Mouse (Mus musculus): ENCODE measurements around the gene Armc12.

Armc12 gene

GRCm38 (mm10) chr17:28530506-28530905 lies at the start of gene Armc12:
Gene Armc12 (plus strand): TSS chr17:28530806.
- DNase-seq = no peak

DNA sequence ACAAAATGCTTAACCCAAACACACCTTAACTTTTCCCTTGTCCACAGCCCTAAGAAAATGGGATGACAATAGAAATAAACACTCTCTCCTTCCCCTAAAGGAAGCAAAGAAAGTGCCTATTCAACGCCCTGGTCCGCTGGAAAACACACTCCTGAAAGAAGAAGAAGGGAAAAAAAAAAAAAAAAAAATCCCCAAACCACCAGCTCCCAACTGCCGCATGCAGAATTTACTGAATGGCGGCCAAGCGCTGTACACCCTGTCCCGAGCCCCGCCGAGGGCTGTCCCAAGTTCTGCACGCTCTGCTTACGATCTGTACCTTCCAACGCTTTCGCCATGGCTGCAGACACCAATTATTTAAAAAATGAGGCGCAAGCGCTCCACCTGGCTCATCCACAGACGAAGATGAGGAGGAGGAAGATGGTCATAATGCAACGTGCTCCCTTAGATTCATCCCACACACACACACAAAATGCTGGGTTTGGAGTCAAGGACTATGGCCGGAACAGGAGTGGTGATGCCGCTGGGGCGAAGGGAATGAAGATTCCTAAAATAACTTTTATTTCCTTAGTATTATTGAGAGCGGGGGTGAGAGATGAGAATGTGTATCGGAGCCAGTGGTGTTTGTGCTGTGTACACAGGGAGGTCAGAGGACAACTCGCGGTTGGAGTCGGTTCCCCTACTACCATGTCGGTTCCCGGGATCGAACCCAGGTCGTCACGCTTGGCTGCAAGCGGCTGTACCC lies 45.7 kb upstream of the Armc12 start:
- DNase-seq = peak; percentile 14

DNA sequence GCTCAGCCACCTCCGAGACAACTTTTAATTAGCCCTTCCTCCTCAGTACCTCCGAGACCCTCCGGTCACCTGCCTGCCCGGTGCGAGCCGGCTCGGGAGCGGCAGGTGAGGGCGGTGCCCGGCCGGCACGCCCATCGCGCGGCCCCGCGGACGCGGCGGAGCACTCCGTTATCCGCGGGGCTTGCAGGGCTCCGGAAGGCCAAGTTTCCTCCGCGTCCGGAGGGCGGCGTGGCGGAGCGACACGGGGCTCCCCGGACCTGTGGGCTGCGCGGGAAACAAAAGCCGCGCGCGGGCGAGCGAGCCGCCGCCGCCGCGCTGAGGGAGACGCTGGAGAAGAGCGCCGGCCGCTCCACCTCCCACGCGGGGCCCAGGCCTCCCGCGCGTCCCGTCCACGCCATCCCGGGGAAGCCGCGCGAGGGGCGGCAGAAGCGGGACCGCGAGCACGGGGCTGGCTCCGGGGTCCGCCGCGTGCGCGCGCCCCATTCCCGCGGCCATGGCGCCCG lies 45.1 kb upstream of the Armc12 start:
- DNase-seq = peak; percentile 46

GRCm38 (mm10) chr17:28485977-28486400 lies 44.6 kb upstream of the Armc12 start:
- peak; percentile 98 for DNase-seq

GRCm38 (mm10) chr17:28486720-28487119 lies 43.9 kb upstream of the Armc12 start:
- no peak for DNase-seq

- DNase-seq = no peak
Observed at GRCm38 (mm10) chr17:28487584-28488257, 42.9 kb upstream of the Armc12 start.

DNA sequence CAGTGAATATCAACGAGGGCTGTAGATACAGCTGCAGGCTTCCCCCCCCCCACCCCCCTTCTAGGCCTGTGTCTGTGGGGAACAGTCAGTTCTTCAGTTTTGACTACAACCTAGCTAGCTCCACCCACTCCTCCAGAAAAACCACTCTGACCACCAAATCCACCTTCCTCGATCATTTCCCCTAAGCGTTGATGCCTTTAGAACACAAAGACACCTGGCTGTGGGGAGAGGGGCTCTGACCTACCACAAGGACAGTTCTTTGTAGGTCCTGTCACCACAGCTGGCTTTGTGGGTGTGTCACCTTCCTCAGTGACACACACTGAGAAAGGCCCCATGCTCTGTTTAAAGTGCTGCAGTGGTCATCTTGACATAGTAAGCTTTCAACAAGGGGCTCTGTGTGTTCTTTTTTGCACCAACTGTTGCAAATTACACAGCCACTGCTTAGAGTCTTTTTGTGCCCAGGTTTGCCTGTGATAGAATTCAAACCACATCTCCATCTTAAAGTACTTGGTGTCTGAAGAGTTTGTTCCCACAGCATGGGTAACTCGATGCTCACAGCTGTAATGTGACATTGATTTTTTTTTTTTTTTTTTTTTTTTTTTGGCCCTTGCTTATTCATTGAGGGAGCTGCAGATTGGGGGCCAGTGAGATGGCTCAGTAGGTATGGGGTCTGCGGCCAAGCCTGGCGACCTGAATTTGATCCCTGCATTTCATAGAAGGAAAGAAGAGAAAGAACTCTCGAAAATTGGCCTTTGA lies 42.2 kb upstream of the Armc12 start:
- DNase-seq = no peak

GRCm38 (mm10) chr17:28491035-28491770 lies 39.4 kb upstream of the Armc12 start:
- no peak for DNase-seq

DNA sequence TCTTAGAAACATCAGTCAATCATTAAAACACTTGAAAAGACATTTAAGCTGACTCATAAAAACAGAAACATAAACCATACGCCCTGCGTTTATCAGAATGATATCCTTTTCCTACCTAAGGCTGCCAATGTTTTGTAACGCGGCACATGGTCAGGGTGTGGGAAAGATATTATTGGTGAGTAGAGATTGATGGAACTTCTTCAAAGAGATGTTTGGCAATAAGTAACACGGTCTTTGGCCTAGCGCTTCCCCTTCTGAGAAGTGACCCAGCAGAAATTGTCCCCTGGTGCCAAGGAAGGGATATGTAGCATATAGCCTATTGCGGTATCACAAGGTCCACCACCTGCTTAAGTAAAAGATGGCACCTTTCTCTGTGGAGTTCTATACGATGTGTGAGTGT lies 34.8 kb upstream of the Armc12 start:
- DNase-seq = no peak

DNA sequence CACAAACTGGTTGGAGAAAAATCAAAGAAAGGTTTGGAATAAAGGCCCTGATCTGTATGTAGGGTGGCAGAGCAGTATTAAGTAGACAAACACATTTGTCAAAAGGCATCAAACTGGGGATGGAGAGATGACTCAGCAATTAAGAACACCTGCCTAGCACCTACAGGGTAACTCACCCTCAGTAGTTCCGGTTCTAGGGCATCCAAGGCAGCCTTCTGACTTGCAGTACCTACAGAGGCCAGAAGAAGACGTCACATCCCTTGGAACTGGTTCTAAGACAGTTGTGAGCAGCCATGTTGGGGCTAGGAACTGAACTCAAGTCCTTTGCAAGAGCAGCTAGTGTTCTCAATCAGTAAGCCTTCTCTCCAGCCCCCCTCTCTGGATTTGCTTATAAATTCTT lies 31.4 kb upstream of the Armc12 start:
- no peak for DNase-seq

DNA sequence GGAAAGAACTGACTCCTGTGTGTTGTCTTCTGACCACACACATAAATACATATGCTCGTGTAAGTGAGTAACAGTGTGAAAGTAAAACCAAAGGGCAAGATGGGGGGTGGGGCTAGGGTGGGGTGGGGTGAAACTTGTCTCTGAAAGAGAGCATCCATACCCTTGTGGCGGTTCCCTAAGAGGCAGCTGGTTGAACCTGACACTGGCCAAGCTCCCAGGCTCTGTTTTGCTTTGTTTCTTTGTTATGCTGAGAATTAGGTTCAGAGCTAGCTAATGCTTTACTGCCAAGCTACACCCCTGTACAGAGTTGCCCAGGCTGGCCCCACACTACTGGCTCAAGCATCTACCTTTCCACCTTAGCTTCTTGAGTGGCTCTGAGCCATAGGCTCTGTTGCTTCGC lies 30.1 kb upstream of the Armc12 start:
- DNase-seq = no peak

DNA sequence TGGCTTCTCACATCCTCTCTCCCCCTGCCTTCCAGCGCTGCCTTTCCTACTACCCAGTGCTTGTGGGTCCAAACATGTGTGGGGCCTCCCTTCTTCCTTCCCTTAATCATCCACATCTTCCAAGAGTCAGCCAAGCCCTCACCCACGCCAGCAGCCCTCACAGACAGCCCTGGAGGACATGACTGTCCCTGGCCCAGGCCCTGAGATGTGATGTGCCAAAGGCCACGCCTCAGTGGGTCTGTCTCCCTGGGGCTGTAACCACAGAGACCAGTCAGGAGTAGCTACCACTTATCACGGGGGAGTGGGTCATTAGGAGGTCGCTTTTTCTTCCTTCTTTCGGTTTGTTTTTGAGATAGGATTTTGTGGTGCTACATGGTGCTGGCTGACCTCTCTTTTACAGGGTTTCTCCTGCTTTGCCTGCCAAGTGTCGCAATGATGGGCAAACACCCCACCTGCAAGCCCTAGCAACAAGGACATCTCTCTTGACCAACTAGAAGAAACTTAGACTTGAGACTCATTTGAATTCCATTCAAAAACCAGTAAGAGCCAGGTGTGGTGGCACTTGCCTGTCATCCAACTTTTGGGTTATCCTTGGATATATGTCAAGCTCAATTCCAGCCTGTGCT lies 28.3 kb upstream of the Armc12 start:
- no peak for DNase-seq

DNA sequence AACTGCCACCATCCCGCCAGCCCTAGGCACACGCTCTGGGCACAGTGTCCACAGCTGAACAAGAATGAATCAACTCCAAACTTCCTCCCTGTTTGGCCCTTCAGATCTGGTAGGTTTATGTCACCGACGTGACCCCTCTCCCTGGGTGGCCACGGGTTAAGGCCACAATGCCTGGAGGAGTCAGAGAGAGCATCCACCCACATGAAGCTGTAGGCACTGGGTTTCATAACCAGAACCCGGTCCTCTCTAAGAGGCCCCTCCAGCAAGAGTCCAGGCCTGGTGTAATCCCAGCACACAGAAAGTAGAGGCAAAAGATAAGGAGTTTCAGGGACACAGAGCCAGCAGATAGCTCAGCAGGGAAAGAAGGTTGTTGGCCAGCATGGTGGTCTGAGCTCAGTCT lies 26.4 kb upstream of the Armc12 start:
- DNase-seq = no peak

DNA sequence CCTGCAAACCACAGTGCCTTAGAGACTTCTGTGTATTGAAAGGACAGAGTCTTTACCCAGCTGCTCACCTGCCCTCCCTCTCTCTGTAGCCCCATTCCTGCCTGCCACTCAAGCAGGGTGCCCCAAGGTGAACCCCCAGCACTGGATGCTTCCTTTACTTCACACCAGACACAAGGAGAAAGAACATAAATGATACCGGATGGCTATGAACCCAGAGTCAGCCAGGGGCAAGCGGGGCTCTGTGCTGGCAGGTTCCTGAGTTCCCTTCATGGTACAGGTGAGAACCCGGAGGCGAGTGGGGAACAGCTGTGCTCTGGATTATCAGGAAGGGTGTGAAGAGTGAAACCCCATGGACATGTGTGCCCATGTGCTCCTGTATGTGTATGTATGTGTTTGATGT lies 25.0 kb upstream of the Armc12 start:
- no peak for DNase-seq

- DNase-seq = no peak
Observed at GRCm38 (mm10) chr17:28506895-28507294, 23.7 kb upstream of the Armc12 start.

GRCm38 (mm10) chr17:28507496-28507895 lies 23.1 kb upstream of the Armc12 start:
- DNase-seq = no peak

GRCm38 (mm10) chr17:28510445-28511342 lies 19.9 kb upstream of the Armc12 start:
- DNase-seq = peak; percentile 11

DNA sequence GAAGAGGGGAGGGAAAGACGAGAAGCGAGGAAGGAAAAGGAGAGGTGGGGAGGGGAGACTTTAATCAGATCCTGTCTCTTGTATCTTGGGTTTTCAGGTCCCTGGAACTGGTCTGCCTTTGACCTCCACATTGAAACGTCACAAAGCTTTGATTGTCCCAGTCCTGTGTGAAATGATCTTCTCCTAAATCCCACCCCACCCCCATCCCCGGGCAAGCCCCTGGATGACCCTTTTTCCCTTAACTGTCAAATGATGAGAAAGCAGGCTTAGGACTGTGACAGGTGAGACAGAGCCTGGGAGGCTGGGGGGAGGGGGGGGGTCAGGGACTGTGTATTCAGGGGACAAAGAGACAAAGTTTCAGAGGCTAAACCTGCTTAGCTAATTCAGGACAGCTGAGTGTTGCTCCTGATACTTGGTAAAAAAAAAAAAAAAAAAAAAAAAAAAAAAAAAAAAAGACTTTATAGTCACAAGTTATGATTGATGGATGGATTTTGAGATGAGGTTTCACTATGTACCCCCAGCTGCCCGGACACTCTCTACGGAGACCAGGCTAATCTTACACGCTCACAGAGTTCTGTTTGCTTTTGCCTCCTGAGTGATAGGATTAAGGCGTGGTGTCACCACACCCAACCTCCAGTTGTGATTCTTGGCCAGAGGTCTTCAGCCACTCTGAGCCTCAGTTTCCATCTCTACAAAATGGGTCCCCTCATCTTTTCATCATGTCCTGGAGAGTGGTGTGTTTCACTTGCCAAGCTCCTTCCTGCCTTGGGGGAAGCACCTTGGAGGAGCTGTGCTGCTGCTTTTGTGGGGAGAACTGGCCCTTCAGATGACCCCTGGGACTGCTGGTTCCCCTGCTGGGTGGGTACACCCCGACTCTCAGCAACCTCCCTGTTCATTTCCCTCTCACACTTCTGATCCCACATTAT lies 18.7 kb upstream of the Armc12 start:
- DNase-seq = no peak

GRCm38 (mm10) chr17:28512696-28513095 lies 17.9 kb upstream of the Armc12 start:
- DNase-seq = peak; percentile 93

DNA sequence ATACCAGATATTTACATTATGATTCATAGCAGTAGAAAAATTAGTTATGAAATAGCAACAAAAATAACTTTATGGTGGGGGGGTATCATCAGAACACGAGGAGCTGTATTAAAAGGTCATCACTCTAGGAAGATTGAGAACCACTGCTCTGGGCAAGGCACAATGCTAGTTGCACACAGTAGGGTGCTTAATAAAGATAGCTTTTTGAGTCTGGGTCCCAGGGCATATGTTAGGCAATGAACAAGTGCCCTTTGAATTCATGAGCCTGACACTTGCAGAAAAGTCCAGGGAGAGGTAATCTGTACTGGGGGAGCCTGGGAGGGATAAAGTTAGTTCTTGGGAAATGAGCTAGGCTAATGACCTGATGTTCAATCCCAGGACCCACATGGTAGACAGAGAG lies 17.3 kb upstream of the Armc12 start:
- DNase-seq = no peak
